Mouse (Mus musculus) right cerebral cortex, postnatal 14 days (tissue): Measurements from ENCODE around the gene Npy2r.
A peak's percentile ranks its signal among the peaks of the same experiment; 100 is the strongest.

Experiments
- DNase-seq: peaks from one replicate; pipeline ENCODE4 v3.0.0; 2022

Gene Npy2r

GRCm38 (mm10) chr3:82547908-82548721 lies at the start of gene Npy2r:
TSS of gene Npy2r (minus strand) at chr3:82548084.
- DNase-seq, result peak; percentile 7

- peak; percentile 9 for DNase-seq
Observed at GRCm38 (mm10) chr3:82557786-82558185, 9.9 kb upstream of the Npy2r start.

- DNase-seq, result no peak
Observed at GRCm38 (mm10) chr3:82556311-82556828, 8.5 kb upstream of the Npy2r start.

DNA sequence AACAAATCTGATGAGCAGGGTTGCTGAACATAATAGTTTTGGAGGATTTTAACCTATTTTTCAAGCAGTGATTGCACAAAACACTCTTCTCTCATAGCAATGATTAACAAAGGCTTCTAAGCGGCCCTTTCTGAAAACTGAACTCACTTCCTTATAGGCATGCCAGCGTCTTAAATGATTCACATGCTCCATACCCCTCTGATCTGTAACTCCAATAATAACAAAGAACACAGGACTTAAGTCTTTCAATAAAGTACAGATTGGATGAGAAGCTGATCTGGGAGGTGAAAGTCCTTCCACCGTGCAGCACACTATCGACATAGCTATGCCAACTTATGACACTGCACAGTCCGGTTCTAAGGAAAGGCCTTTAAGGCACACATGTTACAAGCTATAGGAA lies 2.0 kb upstream of the Npy2r start:
- no peak for DNase-seq

DNA sequence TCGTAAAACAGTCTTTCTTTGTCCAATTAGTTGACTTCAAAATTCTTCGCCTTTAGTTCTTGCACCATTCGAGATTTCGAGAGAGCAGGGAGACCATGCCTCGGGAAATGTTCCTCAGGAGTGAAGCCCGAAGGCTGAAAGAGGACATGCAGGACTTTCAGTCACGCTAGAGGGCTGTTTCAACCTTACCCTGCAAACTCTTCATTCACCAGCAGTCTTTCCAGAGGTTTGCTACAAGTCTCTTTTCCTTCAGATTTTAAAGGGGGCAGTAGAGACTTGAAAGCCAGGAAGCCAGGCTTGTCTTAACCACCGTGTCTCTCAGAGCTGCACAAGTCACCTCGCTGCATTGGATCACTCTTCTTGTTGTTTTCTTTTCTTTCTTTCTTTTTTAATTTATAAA lies 869 bp upstream of the Npy2r start:
- no peak for DNase-seq

DNA sequence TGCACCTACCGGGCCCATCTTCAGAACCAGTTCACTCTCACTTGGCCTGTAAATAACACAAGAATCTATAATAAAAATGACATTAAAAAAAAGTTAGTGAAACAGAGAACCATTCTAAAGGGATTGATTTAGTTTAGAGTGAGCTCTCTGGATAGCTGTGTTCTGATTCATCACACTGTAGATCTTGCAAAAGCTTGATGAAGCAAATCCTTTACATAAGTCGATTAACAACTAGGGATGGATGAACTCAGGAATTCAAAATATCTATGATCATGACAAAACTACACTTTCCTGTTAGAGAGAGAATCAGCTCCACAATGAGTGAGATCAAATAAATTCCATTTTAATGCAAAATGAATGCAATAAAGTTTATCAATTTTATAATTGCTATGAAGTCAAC lies 6.4 kb downstream of the Npy2r start:
- no peak for DNase-seq

GRCm38 (mm10) chr3:82539951-82540350 lies 7.9 kb downstream of the Npy2r start:
- no peak for DNase-seq

DNA sequence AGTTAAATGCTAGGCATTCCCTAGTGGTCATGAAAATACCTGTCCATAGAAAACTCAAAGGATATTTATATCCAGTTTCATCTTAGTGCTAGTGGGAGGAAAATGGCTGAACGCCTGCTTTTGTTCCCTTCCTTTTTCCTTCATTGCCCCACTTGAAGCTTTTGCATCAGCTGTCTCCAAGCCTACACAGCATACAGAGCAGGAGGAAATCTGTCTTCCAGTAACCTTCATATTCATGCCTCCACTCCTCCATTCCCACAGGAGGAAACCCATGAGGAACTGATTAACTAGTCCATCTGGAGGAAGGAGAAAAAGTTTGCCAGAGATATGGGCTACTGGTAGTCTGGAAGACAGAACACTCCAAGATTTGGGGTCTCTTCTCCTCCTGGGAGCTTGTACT lies 23.1 kb downstream of the Npy2r start:
- DNase-seq, result no peak

GRCm38 (mm10) chr3:82498006-82498405 lies 49.9 kb downstream of the Npy2r start:
- DNase-seq, result no peak
